Mouse (Mus musculus) left cerebral cortex, postnatal 25 days (tissue): Measurements from ENCODE around the gene Cd5. TPM values are rescaled to one million over a fixed set of nuclear protein-coding genes. Genes with fewer than 3 reads are reported as not detected.
A peak's percentile ranks its signal among the peaks of the same experiment; 100 is the strongest.

ENCODE experiments used
- DNase-seq, 2 experiments: peaks; one replicate each; pipeline ENCODE4 v3.0.0; 2022; ENCODE audit warnings: low spot score in 2 of 2, mixed read lengths in 1 of 2
- intact Hi-C: fragments of 180-260 bp; cut with DNase I; formaldehyde crosslinking; loops from one replicate; pipeline ENCODE4 v1.15.1; 2025
- total RNA-seq, 2 experiments: library from RNA; stranded (reverse); gene quantifications; 2 replicates each; pipeline ENCODE4 v1.2.3; 2021

Cd5 gene
- not detected for total RNA-seq

DNA sequence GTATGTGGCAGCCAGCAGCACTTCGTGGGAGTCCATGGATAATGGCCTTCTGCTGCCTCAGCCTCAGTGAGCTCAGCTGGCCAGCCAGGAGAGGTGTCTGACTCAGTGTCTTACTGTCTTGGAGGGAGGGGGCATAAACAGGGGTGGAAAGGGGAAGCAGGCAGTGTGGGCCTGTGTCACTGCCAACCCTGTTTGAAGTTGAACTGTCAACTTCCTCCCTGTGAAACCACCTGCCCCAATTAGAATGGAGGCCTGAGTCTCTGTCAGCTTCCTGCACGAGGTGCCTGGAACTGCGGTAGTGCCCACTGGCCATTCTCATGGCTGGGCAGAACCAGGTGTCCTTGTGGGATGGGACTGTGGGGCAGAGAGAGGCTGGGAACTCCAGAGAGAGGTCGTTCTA, at the start of gene Cd5:
Cd5 (minus strand) TSS at position 192 of the 400 bp plus-strand sequence.
- intact Hi-C loops, result no loop called here
- DNase-seq, result no peak

DNA sequence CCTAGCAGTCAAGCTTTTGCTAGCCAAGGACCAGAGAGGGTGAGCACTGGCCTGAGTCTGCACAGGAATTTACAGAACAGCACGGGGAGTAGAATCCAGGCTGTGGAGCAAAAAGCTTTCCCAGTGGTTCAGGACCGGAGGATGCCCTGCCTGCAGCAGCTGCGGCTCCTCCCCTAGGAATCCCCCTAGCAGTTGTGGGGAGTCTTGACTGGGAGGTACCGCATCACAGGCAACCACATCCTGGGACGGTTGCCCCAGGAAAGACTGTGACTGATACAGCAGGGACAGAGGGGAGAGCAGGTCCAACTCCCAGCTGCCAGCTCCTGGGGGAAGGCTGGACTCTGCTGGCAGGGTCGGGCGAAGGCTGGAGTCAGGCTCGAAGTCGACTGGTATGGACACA, 49.4 kb upstream of the Cd5 start:
- DNase-seq, result no peak

DNA sequence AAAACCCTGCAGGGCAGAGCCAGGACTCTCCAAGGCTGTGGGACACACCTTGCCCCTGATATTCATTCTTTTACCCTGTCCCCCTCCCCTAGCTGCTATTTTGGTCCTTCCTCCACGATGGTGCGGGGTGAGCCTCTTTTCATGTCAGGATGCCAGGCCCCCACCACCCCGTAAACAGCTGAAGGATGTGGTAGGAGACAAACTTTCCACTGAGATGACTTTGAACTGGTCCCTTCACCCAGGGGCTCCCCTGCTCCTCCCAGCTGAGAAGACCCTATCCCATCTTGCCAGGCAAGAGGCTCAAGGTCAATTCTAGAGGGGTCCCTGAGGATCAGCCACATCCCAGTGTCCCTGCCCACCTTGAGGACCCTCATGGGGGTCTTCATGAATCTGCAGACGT, 48.6 kb upstream of the Cd5 start:
- no peak for DNase-seq
- intact Hi-C loops, result no loop called here

More for the DNA sequence above, 49.4 kb upstream of the Cd5 start:
- intact Hi-C loops, result no loop called here

DNA sequence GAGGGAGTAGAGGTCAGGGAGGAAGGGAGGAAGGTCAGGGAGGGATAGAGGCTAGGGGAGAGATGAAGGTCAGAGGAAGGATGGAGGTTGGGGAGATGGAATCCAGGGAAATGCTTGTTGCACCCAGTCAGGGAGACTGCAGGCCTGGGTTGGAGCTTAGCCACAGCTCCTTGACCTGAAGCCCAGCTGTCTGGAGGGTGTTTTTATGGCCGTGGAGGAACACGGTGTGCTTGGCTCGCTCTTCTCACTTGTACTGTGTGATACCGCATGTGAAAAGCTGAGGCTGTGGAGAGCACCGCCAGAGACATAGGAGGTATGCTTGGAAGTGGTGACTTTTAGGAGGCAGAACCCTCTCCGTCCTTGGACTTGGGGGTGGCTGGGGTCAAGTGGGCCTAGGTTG, 48.0 kb upstream of the Cd5 start:
- no peak for DNase-seq
- intact Hi-C loops, result no loop called here

DNA sequence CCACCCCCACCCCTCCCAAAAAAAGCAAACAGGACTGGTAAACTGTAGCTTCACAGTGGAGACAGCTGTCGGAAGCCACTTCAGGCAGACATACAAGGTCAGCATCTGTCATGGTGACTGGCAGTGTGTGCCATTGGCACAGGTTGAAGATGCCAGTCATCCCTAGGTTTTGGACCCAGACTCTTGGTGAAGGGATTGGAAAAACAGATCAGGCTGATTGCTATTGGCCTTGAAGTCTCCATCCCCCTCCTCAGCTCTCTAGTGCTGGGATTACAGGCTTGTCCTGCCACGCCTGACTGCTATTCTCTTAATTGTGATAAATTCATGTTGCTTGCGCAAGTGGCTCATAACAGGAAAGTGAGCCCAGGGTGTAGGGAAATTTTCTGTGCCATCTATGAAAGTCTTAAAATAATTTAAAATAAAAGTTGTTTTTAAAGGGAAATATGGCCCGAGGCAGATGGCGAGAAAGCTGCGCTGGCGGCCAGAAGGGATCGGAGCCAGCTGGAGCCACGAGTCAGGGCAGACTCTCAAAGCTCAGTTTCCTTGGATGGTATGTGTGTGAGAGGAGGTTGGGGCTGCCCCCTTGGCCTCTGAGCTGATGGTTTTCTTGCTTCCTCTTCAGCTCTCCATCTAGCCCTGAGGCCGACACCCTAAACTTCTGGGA, 46.1 kb upstream of the Cd5 start:
- peak; percentile 36 to 75 for DNase-seq
- intact Hi-C loops, result loop anchor here (1.0 kb wide), 1 partner anchor 25 kb away; no protein-coding TSS in a partner anchor

DNA sequence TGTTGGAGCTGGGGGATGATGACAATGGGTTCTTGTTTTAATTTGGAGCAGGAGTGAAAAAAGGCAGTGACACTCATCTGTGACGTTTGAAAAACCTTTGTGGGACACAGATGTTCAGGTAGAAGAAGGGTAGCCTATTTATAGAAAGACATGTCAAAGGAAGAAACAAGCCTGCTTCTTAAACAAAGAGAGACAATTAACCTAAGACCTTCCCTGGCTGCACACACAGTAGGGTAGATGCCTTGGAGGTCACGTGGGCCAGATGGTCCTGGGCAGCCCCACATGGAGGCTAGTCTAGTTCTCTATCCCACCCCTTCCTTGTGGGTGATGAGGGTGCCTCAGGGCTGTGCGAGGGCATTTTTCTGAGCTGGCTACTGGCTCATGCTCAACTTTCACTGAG, 45.3 kb upstream of the Cd5 start:
- no peak for DNase-seq
- intact Hi-C loops, result no loop called here

DNA sequence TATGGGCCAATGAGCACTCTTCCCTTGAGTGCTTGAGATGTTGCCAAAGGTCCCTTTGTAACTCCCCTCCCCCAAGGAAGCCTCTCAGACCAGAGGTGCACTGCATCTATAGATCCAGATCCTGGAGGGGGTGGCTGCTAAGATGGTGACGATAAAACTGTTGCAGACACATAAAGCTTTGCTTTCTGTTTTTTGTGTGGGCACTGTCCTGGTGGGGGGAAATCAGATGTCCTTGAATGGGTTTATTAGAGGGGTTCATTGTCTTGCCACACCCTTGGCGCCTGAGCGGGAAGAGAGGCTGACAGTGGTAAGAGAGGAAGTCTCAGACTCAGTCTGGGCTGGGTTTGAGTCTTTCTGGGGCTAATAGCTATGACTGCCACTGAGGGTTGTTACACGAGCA, 44.4 kb upstream of the Cd5 start:
- intact Hi-C loops, result no loop called here

DNA sequence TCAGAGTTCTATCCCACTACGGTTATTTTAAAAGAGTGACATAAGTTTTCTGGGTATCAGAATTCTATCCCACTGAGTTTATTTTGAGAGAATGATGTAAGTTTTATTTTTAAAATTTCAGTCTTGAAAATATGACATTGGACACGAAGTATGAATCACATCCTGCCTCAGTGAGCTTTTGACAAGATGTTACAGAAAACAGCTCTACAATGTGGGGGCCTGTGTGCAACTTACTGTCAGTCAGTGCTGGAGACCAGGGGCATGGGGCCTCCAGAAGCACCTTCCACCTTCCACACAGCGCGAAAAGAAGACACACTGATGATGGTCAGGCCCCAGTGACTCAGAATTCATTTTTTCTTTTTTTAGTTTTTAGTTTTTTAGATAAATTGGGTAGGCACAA, 42.8 kb upstream of the Cd5 start:
- peak; percentile 59 to 91 for DNase-seq
- intact Hi-C loops, result loop anchor here (2.0 kb wide), 1 partner anchor 19 kb away; no protein-coding TSS in a partner anchor

More for the DNA sequence above, 44.4 kb upstream of the Cd5 start:
- no peak for DNase-seq

DNA sequence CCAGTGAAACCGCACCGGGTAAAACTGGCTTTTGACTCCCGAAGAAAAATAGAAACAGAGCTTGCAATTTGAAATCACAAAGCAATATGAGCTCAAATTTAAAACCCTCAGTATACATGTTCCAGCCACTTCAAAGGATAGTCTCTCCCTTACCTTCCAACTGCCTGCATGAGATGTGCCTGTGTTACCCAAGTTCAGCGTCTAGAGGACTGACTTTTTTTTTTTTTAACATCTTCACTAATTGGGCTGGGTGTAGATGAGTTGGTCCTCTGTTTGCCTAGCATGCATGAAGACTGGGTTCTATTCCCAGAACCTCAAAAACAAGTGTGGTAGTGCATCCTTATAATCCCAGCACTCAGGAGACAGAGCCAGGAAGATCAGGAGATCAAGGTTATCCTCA, 38.1 kb upstream of the Cd5 start:
- DNase-seq, result no peak
- intact Hi-C loops, result no loop called here

DNA sequence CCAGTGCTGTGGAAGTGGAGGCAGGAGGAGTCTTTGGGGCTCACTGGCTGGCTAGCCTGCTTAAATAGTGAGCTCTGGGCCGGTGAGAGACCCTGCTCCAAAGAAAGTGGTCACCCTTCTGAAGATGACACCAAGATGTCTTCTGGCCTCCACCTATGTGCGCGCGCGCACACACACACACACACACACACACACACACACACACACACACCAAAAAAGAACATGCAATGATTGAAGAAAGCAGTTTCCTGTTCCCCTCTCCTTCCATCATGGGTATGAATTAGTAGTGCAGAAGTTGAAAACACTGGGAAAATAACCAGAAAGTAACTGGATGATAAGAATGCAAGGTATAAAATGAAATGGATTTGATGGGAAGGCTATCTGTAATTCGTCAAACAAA, 35.3 kb upstream of the Cd5 start:
- intact Hi-C loops, result no loop called here
- no peak for DNase-seq

DNA sequence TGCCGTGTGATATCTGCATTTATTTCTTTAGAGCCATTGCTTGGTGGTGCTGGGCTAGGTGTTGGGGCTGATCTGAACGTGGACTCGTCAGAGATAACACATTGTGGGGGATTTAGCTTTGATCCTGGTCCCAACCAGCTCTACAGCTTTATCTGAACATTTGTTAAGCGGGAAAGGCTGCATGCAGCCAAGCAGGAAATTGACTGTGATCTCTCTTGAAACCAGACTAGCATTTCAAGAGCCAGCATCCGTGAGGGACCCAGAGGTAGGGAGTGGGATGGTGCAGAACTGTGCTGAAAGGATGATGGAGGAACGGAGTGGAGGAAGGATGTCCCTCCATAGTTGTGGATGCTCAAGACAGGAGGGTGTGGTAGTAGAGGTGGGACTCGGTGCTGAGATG, 34.6 kb upstream of the Cd5 start:
- peak in 1 of 2 experiments; percentile 54 for DNase-seq
- intact Hi-C loops, result no loop called here

DNA sequence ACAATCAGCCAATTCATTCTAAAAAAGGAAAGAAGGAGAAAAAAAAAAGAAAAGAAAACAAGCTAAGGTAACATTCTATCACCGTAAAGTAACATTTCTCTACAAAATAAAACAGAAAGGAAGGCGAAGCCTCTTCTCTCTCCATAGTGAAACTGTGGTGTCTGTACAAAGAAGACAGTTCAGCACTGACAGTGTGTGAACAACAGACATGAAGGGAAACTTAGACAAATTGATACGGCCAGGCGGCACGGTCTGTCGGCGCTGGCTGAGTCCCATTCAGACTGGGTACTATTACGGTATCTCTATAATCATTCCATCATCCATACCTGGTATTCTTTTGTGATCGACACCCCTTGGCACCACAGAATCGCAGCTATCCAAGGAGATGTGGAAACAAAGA, 34.1 kb upstream of the Cd5 start:
- DNase-seq, result no peak
- intact Hi-C loops, result no loop called here

DNA sequence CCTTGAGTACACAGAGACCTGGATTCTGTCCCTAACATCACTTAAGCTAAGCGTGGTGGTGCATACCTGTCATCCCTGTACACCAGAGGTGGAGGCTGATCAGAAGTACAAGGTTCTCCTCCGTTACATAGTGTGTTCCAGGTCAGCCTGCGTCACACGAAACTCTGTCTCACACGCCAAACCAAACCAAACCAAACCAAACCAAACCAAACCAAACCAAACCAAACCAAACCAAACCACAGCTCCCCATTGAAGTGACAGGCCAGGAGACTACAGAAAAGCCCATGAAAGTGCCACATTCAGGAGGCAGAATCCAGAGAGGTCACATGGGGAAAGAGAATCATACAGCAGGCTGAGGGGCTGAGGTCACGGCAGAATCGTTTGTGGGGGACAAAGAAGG, 33.2 kb upstream of the Cd5 start:
- intact Hi-C loops, result no loop called here

DNA sequence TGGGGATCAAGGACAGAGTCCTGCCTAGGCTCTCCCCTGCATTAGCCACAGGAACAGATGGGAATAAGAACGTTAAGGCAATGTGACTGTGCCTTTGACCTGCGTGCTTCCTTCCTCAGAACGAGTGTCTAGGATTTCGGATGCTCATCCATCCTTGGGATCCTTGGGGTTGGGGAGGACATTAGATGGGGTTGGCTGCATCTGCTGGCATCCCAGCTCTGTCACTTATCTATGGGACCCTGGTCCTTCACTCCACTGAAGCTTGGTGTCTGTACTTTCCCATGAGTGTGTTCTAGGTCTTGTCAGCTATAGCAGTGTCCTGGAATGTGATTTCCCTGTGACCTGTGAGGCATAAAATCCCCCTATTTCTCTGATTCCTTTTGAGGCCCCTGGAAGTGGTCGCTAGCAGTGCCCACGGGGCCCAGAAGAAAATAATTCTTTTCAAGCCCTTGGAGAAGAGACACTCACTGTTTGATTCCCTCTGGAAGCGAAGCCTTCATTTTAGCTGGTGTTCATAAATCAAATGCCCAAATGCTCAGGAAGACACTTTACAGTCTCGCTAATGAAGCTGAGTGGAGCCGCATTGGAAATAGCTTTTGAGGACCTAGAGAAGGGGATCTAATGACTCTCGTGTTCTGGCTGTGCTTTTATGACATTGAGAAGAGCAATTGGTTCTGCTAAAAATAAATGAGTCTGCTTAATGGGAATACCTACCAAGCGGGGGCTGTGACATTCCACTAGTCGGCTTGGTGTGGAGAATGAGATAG, 30.8 kb upstream of the Cd5 start:
- DNase-seq, result no peak
- intact Hi-C loops, result no loop called here

More for the DNA sequence above, 33.2 kb upstream of the Cd5 start:
- DNase-seq, result no peak

DNA sequence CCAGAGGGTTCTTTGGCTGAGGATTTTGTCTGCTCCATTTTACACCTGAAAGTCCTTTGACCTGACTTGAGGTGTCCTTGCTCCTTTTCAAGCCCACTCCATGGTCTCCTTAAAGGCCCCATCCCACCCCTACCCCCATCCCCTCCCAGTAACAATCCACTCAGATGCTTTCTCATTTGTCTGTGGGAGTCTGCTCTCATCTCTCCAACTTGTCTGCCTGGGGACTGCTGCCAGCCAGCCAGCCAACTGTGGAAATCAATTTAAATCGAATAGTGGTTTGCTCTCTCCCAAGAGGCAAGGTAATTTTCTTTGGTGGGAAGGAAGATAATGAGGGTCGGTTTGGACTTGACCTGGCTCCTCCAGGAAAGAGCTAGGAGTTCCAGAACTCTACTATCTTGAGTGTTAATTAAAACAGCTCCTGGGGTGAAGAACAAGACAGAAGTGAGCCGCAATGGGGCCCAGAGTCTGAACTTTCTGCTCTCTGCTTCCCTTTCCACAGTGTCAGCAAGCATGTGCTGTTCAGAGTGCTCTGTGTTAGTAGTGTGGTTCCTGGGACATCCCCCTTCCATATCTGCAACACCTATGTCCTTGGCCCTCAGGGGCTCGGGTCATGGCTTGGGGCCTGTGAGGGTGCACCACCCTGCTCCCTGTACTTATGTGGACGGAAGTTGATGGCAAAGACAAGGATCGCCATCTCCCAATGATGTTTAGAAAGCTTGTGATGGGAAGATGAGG, 30.1 kb upstream of the Cd5 start:
- peak in 1 of 2 experiments; percentile 59 for DNase-seq
- intact Hi-C loops, result no loop called here

DNA sequence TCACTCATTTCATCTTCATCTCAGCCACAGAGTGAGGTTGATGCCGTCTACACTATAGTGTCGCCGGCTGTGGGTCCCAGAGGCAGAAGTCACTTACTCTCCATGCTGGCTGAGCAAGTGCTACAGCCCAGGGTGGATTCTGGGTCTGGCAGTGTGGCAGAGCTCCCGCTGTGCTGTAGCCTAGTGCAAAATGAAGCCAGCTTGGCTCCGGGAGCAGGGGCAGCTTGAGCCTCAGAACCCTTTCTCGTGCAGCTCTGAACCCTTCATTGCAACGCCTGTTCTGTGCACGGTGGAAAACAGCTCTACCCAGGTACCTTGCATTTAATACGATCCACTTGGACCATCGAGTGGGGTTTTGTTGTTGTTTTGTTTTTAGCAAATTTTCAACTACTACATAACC, 28.8 kb upstream of the Cd5 start:
- intact Hi-C loops, result no loop called here
- DNase-seq, result no peak

DNA sequence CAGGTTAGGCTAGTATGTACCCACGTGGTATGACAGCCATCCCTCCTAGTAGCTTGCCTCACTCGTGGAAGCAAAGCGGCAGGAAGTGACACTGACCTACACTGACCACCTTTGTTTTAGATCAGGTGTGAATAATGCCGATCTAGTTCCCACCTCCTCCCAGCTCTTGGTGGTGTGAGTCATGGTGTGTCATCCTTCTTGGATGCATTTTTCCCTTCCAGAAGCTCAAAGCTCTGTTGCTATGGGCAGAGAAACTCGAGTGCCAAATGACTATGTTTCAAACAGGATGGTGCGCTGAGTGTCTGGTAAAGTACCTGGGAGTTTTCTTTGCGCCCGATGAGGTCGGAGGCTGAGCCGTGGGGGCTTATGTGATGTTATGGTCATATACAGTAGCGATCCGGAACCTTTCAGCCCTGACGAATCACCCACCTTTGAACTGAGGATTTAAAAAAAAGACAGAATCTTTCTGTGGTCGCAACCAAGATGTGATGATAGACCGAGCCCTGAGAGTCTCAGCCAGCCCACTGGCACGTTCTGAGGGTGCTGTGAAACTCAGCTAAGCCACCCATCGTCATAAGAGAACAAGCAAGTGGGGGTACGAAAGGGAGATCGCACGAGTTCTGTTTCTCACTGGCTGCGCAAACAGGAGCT, 24.7 kb upstream of the Cd5 start:
- peak in 1 of 2 experiments; percentile 84 for DNase-seq
- intact Hi-C loops, result loop anchor here (2.0 kb wide), 1 partner anchor 17 kb away; no protein-coding TSS in a partner anchor

DNA sequence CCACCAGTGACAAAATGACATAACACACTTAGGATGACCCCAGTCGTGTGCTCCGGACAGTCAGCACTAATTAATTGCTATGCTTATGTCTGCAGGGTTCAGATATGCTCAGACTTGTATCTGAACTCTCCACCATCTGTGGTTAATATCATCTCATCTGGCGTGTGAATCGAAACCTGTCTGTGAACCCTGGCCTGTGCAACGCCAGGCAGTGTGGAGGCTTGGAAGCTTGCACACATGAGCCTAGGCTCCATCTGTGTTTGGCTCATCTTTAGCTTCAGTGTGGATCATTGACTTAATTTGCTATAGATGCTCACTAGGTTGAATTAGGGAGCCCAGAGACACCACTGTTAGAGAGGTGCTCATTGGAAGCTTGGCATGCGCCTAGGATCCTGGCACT, 23.7 kb upstream of the Cd5 start:
- DNase-seq, result no peak
- intact Hi-C loops, result loop anchor here (2.0 kb wide), 1 partner anchor 18 kb away; no protein-coding TSS in a partner anchor

DNA sequence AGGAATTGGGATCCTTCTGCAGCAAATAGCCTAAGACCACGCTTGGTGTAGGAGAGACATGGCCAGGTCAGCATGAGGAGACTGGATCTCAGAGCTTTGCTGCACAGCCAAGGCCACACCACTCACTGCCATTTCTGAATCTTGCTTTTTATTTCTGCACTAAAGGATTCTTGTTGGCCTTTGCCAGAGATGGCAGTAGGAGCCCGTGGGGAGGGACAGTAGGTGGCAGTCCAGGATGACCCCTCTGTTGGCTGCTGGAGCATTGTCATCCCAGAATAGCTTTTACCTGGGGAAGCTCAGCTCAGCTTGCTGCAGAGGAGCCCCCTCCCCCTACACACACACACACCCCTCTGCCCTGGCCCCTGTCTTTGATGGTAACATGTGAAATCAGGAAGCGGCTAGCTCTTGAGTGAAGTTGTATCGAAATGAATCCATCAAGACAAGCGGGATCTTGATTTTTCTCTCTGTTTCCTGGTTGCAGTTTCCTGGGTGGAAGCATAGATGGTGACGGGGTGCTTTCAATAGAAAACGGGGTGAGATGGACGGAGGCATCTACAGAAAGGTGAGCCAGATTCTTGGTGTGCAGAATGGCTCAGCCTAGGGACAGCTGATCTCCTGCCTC, 23.1 kb upstream of the Cd5 start:
- intact Hi-C loops, result loop anchor here (2.0 kb wide), 1 partner anchor 19 kb away; no protein-coding TSS in a partner anchor
- no peak for DNase-seq
